Mouse (Mus musculus) thymus, postnatal 10 days (tissue): ENCODE data around the gene Hdhd3.
A peak's percentile ranks its signal among the peaks of the same experiment; 100 is the strongest.

Experiments used
- DNase-seq, 2 experiments: peaks; one replicate each; pipeline ENCODE4 v3.0.0; 2021; ENCODE audit warnings: low spot score in 2 of 2

Gene Hdhd3

GRCm38 (mm10) chr4:62503374-62503970, at the start of gene Hdhd3:
TSS of gene Hdhd3 (minus strand) at chr4:62503467.
- DNase-seq, result no peak

- DNase-seq, result peak; percentile 40 to 53
These were observed 48.7 kb upstream of the Hdhd3 start for GRCm38 (mm10) chr4:62551966-62552365.

- DNase-seq, result no peak
These were observed 41.5 kb upstream of the Hdhd3 start for GRCm38 (mm10) chr4:62544801-62545200.

GRCm38 (mm10) chr4:62543782-62544181, 40.5 kb upstream of the Hdhd3 start:
- no peak for DNase-seq

- no peak for DNase-seq
These were observed 38.5 kb upstream of the Hdhd3 start for GRCm38 (mm10) chr4:62541802-62542201.

GRCm38 (mm10) chr4:62533729-62534128, 30.5 kb upstream of the Hdhd3 start:
- no peak for DNase-seq

GRCm38 (mm10) chr4:62527655-62528054, 24.4 kb upstream of the Hdhd3 start:
- no peak for DNase-seq

GRCm38 (mm10) chr4:62526256-62526655, 23.0 kb upstream of the Hdhd3 start:
- no peak for DNase-seq

GRCm38 (mm10) chr4:62525489-62525811, 22.2 kb upstream of the Hdhd3 start:
- DNase-seq, result no peak

GRCm38 (mm10) chr4:62524651-62525488, 21.6 kb upstream of the Hdhd3 start, which contains the start of the genes Pole3 and 4933430I17Rik:
TSS of gene Pole3 (minus strand) at chr4:62525068.
TSS of gene 4933430I17Rik (plus strand) at chr4:62525369.
- peak; percentile 93 to 94 for DNase-seq

GRCm38 (mm10) chr4:62520892-62521400, 17.7 kb upstream of the Hdhd3 start:
- no peak for DNase-seq

- DNase-seq, result peak; percentile 46 to 69
These were observed 16.6 kb upstream of the Hdhd3 start, which contains the start of gene Alad for GRCm38 (mm10) chr4:62519849-62520233. TSS of gene Alad (minus strand) at chr4:62519918.

GRCm38 (mm10) chr4:62519122-62519848, 16.0 kb upstream of the Hdhd3 start:
- DNase-seq, result no peak

- peak in 1 of 2 experiments; percentile 18 for DNase-seq
These were observed 15.3 kb upstream of the Hdhd3 start for GRCm38 (mm10) chr4:62518416-62519121.

- DNase-seq, result no peak
These were observed 14.5 kb upstream of the Hdhd3 start for GRCm38 (mm10) chr4:62517538-62518415.

GRCm38 (mm10) chr4:62517046-62517445, 13.8 kb upstream of the Hdhd3 start:
- DNase-seq, result no peak

GRCm38 (mm10) chr4:62516579-62516978, 13.3 kb upstream of the Hdhd3 start:
- DNase-seq, result no peak

GRCm38 (mm10) chr4:62516079-62516478, 12.8 kb upstream of the Hdhd3 start:
- DNase-seq, result no peak

GRCm38 (mm10) chr4:62515490-62515889, 12.2 kb upstream of the Hdhd3 start:
- DNase-seq, result no peak

GRCm38 (mm10) chr4:62514995-62515394, 11.7 kb upstream of the Hdhd3 start:
- DNase-seq, result no peak
